Mouse (Mus musculus) liver, adult 2 months (tissue): Measurements from ENCODE around the gene Ip6k2.

Experiments
- CTCF ChIP-seq: fragments of 200-500 bp; IDR thresholded peaks from 2 replicates; pipeline ENCODE4 v1.5.1; 2011; ENCODE audit warnings: low read depth, low read length, control low read depth
- POLR2A ChIP-seq: fragments of 200-500 bp; IDR thresholded peaks from 2 replicates; pipeline ENCODE4 v1.6.1; 2011; ENCODE audit warnings: low read length, control low read depth; ENCODE audit not compliant: insufficient read depth; ENCODE audit errors: extremely low read depth

GRCm38 (mm10) chr9:108785416-108785815 is 1.8 kb downstream of the Ip6k2 start:
- no peak for TF ChIP-seq CTCF
- TF ChIP-seq POLR2A: no peak
